Mouse (Mus musculus) lung, adult 2 months (tissue): ENCODE results near the gene Cmtm7.

Source experiments
- CTCF ChIP-seq: fragments of 200-500 bp; IDR thresholded peaks from 2 replicates; pipeline ENCODE4 v1.5.1; 2011; ENCODE audit warnings: mild to moderate bottlenecking, low read length, control low read depth; ENCODE audit not compliant: insufficient read depth
- POLR2A ChIP-seq: fragments of 200-500 bp; IDR thresholded peaks from 2 replicates; pipeline ENCODE4 v1.6.1; 2011; ENCODE audit warnings: low read depth, mild to moderate bottlenecking, control low read depth, low read length, borderline replicate concordance; ENCODE audit errors: extremely low read depth

- TF ChIP-seq CTCF, result no peak
- TF ChIP-seq POLR2A, result no peak
Observed at GRCm38 (mm10) chr9:114788697-114789096, 7.0 kb upstream of the Cmtm7 start.
